Mouse (Mus musculus): ENCODE results near the gene Hhipl1.

GRCm38 (mm10) chr12:108313244-108313772 lies 7.2 kb downstream of the Hhipl1 start:
- no peak for TF ChIP-seq CTCF (conservative IDR thresholded peaks at IDR 0.05; ENCODE audit: insufficient read depth, insufficient read length, low read depth, low read length)
- no peak for TF ChIP-seq POLR2A (IDR thresholded peaks at IDR 0.05; ENCODE audit: low read depth, low read length)

Data from kidney, adult 2 months (tissue).